Comparison of ENCODE assay signal across 14 mouse cellular contexts in the genomic region with DNA sequence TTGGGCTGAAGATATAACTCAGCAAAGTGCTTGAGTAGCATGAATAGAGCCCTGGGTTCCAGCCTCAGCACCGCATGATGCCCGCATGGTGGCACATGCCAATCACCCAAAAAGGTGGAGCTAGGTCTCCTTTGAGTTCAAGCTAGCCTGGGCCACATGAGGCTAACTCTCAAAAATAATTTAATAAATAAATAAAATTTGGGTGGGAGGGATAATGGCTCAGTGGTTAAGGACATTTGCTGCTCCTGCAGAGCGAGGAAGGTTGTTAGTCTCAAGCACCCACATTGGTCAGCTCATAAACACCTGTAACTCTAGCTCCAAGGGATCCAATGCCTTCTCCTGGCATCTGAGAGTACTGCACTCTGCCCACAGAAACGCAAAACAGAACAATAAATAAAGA. TPM values are rescaled to one million over a fixed set of nuclear protein-coding genes. Genes with fewer than 3 reads are reported as not detected.
A peak's percentile ranks its signal among the peaks of the same experiment; 100 is the strongest.
DNase-seq lines count a peak whose midpoint lies in the region; ATAC-seq and TF ChIP-seq lines count a peak whose summit lies in the region.
"Had no signal": no experiment of that assay in that cellular context is flagged by ENCODE, and none has a peak within 500 bp of the region (broad histone marks: within the 10 kb centered on the region; RNA-seq: fewer than 3 reads in every experiment).

No protein-coding gene starts in this region.

- no peaks in the 10 kb centered on the region for H3K9me3 ChIP-seq in lung, postnatal 0 days (ENCODE audit: low read length)
- no peaks in the 10 kb centered on the region for H3K9me3 ChIP-seq in hindbrain, embryonic 11.5 days (ENCODE audit: control insufficient read depth, low read length)
- H3K9me3 ChIP-seq in limb, embryonic 13.5 days = no peaks in the 10 kb centered on the region
- H3K9me3 ChIP-seq in neural tube, embryonic 15.5 days (replicated peaks) = no peaks in the 10 kb centered on the region
- H3K9me3 ChIP-seq: embryonic facial prominence, embryonic 12.5 days had no signal

- TF ChIP-seq CTCF in lung, postnatal 0 days (IDR thresholded peaks at IDR 0.05) = peak; percentile 14; the same call in 1 of the 2 replicates

- H3K27ac ChIP-seq in lung, postnatal 0 days (ENCODE audit: low read length) = no peak overlapping the region
- H3K27ac ChIP-seq in hindbrain, embryonic 11.5 days (ENCODE audit: low read depth, low read length) = no peak overlapping the region
- no peak overlapping the region for H3K27ac ChIP-seq in limb, embryonic 13.5 days
- no peak overlapping the region for H3K27ac ChIP-seq in neural tube, embryonic 15.5 days (replicated peaks)
- H3K27ac ChIP-seq: embryonic facial prominence, embryonic 12.5 days had no signal

- TF ChIP-seq EP300 in lung, postnatal 0 days (IDR thresholded peaks at IDR 0.05) = no peak

- H3K27me3 ChIP-seq in lung, postnatal 0 days (replicated peaks; ENCODE audit: insufficient read depth, low read length) = no peaks in the 10 kb centered on the region
- no peaks in the 10 kb centered on the region for H3K27me3 ChIP-seq in hindbrain, embryonic 11.5 days (ENCODE audit: control insufficient read depth, insufficient read depth, low read length)
- H3K27me3 ChIP-seq in limb, embryonic 13.5 days = 0 out of 2 replicates have a peak, but pooled peaks cover 3% of the 10 kb centered on the region
- H3K27me3 ChIP-seq in neural tube, embryonic 15.5 days (replicated peaks) = no peaks in the 10 kb centered on the region
- H3K27me3 ChIP-seq: embryonic facial prominence, embryonic 12.5 days had no signal

- no peak overlapping the region for H3K4me2 ChIP-seq in lung, postnatal 0 days (replicated peaks; ENCODE audit: low read depth, low read length)
- H3K4me2 ChIP-seq in hindbrain, embryonic 11.5 days (replicated peaks; ENCODE audit: low read depth, low read length) = peak overlapping the region; percentile 65; the same call in 1 of the 2 replicates
- peak overlapping the region; percentile 63 for H3K4me2 ChIP-seq in limb, embryonic 13.5 days (replicated peaks)
- H3K4me2 ChIP-seq in neural tube, embryonic 15.5 days = peak overlapping the region; percentile 69; the same call in 1 of the 2 replicates

- DNase-seq in lung, postnatal 0 days (ENCODE audit: low spot score) = no peak
- DNase-seq in lung, postnatal 25 days (ENCODE audit: low spot score) = no peak
- DNase-seq in hindbrain, embryonic 11.5 days (ENCODE audit: low spot score) = no peak
- DNase-seq in ovary, postnatal 36 days (ENCODE audit: low spot score) = no peak
- no peak for DNase-seq in adipocyte (ENCODE audit: low spot score)
- DNase-seq: cerebellum, postnatal 14 days; heart, postnatal 36 days; liver; lung, postnatal 14 days; right cerebral cortex, adult 18-20 months; thymus, postnatal 14 days had no signal

- H3K9ac ChIP-seq in lung, postnatal 0 days (replicated peaks; ENCODE audit: low read depth) = no peak overlapping the region
- H3K9ac ChIP-seq in hindbrain, embryonic 11.5 days (ENCODE audit: low read depth, low read length) = no peak overlapping the region
- no peak overlapping the region for H3K9ac ChIP-seq in limb, embryonic 13.5 days
- no peak overlapping the region for H3K9ac ChIP-seq in neural tube, embryonic 15.5 days (replicated peaks)

- WGBS in lung, postnatal 0 days = 85% methylated on average over 4 of the region's 4 CpGs
- 86% methylated on average over 4 of the region's 4 CpGs for WGBS in hindbrain, embryonic 11.5 days
- WGBS in limb, embryonic 13.5 days = 87% methylated on average over 4 of the region's 4 CpGs
- 87% methylated on average over 4 of the region's 4 CpGs for WGBS in neural tube, embryonic 15.5 days

- H3K4me1 ChIP-seq in lung, postnatal 0 days (ENCODE audit: insufficient read depth, low read depth, low read length) = peaks cover 8% of the 10 kb centered on the region; the same call in 1 of the 2 replicates
- H3K4me1 ChIP-seq in hindbrain, embryonic 11.5 days (replicated peaks; ENCODE audit: control insufficient read depth, insufficient read depth, low read length) = peaks cover 5% of the 10 kb centered on the region
- peaks cover 23% of the 10 kb centered on the region for H3K4me1 ChIP-seq in limb, embryonic 13.5 days
- peaks cover 40% of the 10 kb centered on the region for H3K4me1 ChIP-seq in neural tube, embryonic 15.5 days

- ATAC-seq in lung, postnatal 0 days = no peak
- no peak for ATAC-seq in hindbrain, embryonic 11.5 days (ENCODE audit: low FRiP score)
- no peak for ATAC-seq in limb, embryonic 13.5 days (ENCODE audit: low FRiP score, low read depth)
- no peak for ATAC-seq in neural tube, embryonic 15.5 days (ENCODE audit: low FRiP score)

- no peaks in the 10 kb centered on the region; the same call in none of the 2 replicates for H3K36me3 ChIP-seq in lung, postnatal 0 days (ENCODE audit: insufficient read depth, low read length)
- peaks cover 4% of the 10 kb centered on the region; the same call in 1 of the 2 replicates for H3K36me3 ChIP-seq in hindbrain, embryonic 11.5 days (ENCODE audit: control insufficient read depth, insufficient read depth, low read length)
- H3K36me3 ChIP-seq in limb, embryonic 13.5 days = peaks cover 29% of the 10 kb centered on the region
- peaks cover 23% of the 10 kb centered on the region for H3K36me3 ChIP-seq in neural tube, embryonic 15.5 days

- no peak overlapping the region for H3K4me3 ChIP-seq in lung, postnatal 0 days (ENCODE audit: low read depth, low read length)
- no peak overlapping the region for H3K4me3 ChIP-seq in hindbrain, embryonic 11.5 days (ENCODE audit: low read depth, low read length)
- no peak overlapping the region for H3K4me3 ChIP-seq in limb, embryonic 13.5 days
- H3K4me3 ChIP-seq in neural tube, embryonic 15.5 days (replicated peaks) = peak overlapping the region; percentile 35; the same call in 1 of the 2 replicates

RNA-seq across cellular contexts. Expression of a gene that starts 0.8 kb away (rescaled TPM):
- polyA plus RNA-seq in lung, postnatal 0 days (2015; fragmentation: Nextera tagmentation; extraction: Ambion mirVana) = 5.3 and 6.0 TPM in 2 replicates
- polyA plus RNA-seq in hindbrain, embryonic 11.5 days (2014; fragmentation: Nextera tagmentation; extraction: Ambion mirVana) = 5.5 and 5.7 TPM in 2 replicates
- 1.0 and 1.5 TPM in 2 replicates for polyA plus RNA-seq in limb, embryonic 13.5 days (2015; fragmentation: Nextera tagmentation; extraction: Ambion mirVana)
- 4.0 and 4.5 TPM in 2 replicates for polyA plus RNA-seq in neural tube, embryonic 15.5 days (2015; fragmentation: Nextera tagmentation; extraction: Ambion mirVana)

RNA-seq across cellular contexts. Expression of a gene that starts 1.0 kb away (rescaled TPM):
- polyA plus RNA-seq in lung, postnatal 0 days (2015; fragmentation: Nextera tagmentation; extraction: Ambion mirVana) = 51.9 and 56.1 TPM in 2 replicates
- 84.6 TPM in 2 replicates for polyA plus RNA-seq in hindbrain, embryonic 11.5 days (2014; fragmentation: Nextera tagmentation; extraction: Ambion mirVana)
- polyA plus RNA-seq in limb, embryonic 13.5 days (2015; fragmentation: Nextera tagmentation; extraction: Ambion mirVana) = 119 and 122 TPM in 2 replicates
- polyA plus RNA-seq in neural tube, embryonic 15.5 days (2015; fragmentation: Nextera tagmentation; extraction: Ambion mirVana) = 93.8 and 99.4 TPM in 2 replicates

RNA-seq across cellular contexts. Expression of a gene that starts 12.4 kb away (rescaled TPM):
- polyA plus RNA-seq in lung, postnatal 0 days (2015; fragmentation: Nextera tagmentation; extraction: Ambion mirVana) = 6.0 and 6.4 TPM in 2 replicates
- 2.0 and 2.1 TPM in 2 replicates for polyA plus RNA-seq in hindbrain, embryonic 11.5 days (2014; fragmentation: Nextera tagmentation; extraction: Ambion mirVana)
- polyA plus RNA-seq in limb, embryonic 13.5 days (2015; fragmentation: Nextera tagmentation; extraction: Ambion mirVana) = 1.6 TPM in 2 replicates
- polyA plus RNA-seq in neural tube, embryonic 15.5 days (2015; fragmentation: Nextera tagmentation; extraction: Ambion mirVana) = 1.6 and 4.6 TPM in 2 replicates

RNA-seq across cellular contexts. Expression of a gene that starts 38.3 kb away (rescaled TPM):
- polyA plus RNA-seq in lung, postnatal 0 days (2015; fragmentation: Nextera tagmentation; extraction: Ambion mirVana) = 5.7 and 7.4 TPM in 2 replicates
- 4.2 and 5.2 TPM in 2 replicates for polyA plus RNA-seq in hindbrain, embryonic 11.5 days (2014; fragmentation: Nextera tagmentation; extraction: Ambion mirVana)
- 6.2 and 6.3 TPM in 2 replicates for polyA plus RNA-seq in limb, embryonic 13.5 days (2015; fragmentation: Nextera tagmentation; extraction: Ambion mirVana)
- 1.0 and 2.2 TPM in 2 replicates for polyA plus RNA-seq in neural tube, embryonic 15.5 days (2015; fragmentation: Nextera tagmentation; extraction: Ambion mirVana)

RNA-seq across cellular contexts. Expression of a gene that starts 46.1 kb away (rescaled TPM):
- polyA plus RNA-seq in lung, postnatal 0 days (2015; fragmentation: Nextera tagmentation; extraction: Ambion mirVana) = 5.7 and 5.8 TPM in 2 replicates
- 14.6 and 20.4 TPM in 2 replicates for polyA plus RNA-seq in hindbrain, embryonic 11.5 days (2014; fragmentation: Nextera tagmentation; extraction: Ambion mirVana)
- polyA plus RNA-seq in limb, embryonic 13.5 days (2015; fragmentation: Nextera tagmentation; extraction: Ambion mirVana) = 4.9 and 6.2 TPM in 2 replicates
- polyA plus RNA-seq in neural tube, embryonic 15.5 days (2015; fragmentation: Nextera tagmentation; extraction: Ambion mirVana) = 9.5 and 10.8 TPM in 2 replicates
